Mouse (Mus musculus) intestine, embryonic 16.5 days (tissue): ENCODE measurements around the gene Bard1. TPM values are rescaled to one million over a fixed set of nuclear protein-coding genes. Genes with fewer than 3 reads are reported as not detected.

Experiments
- ATAC-seq: fragments of 200-750 bp; cut with Nextera tagmentation; 2 replicates; pipeline ENCODE4 v1.8.0; 2017; ENCODE audit warnings: moderate TSS enrichment, moderate library complexity
- H3K27ac ChIP-seq: fragments of 300-500 bp; sonication (generic); 2 replicates; pipeline ENCODE4 v1.5.1; 2014; ENCODE audit warnings: mild to moderate bottlenecking, low read length
- H3K27me3 ChIP-seq: fragments of 300-500 bp; sonication (generic); replicated peaks from 2 replicates; pipeline ENCODE4 v1.6.1; 2014; ENCODE audit warnings: low read length, control low read depth, mixed read lengths; ENCODE audit not compliant: control insufficient read depth, insufficient read depth
- H3K36me3 ChIP-seq: fragments of 300-500 bp; sonication (generic); 2 replicates; pipeline ENCODE4 v1.6.1; 2014; ENCODE audit warnings: low read length, control low read depth; ENCODE audit not compliant: control insufficient read depth, insufficient read depth
- H3K4me1 ChIP-seq: fragments of 300-500 bp; sonication (generic); 2 replicates; pipeline ENCODE4 v1.6.1; 2014; ENCODE audit warnings: low read length, control low read depth, mixed read lengths; ENCODE audit not compliant: control insufficient read depth, insufficient read depth
- H3K4me2 ChIP-seq: fragments of 300-500 bp; sonication (generic); 2 replicates; pipeline ENCODE4 v1.6.1; 2014; ENCODE audit warnings: low read depth, low read length, control low read depth
- H3K4me3 ChIP-seq: fragments of 300-500 bp; sonication (generic); 2 replicates; pipeline ENCODE4 v1.5.1; 2014; ENCODE audit warnings: mild to moderate bottlenecking, low read length
- H3K9ac ChIP-seq: fragments of 300-500 bp; sonication (generic); 2 replicates; pipeline ENCODE4 v1.6.1; 2014; ENCODE audit warnings: low read depth, low read length
- H3K9me3 ChIP-seq: fragments of 300-500 bp; sonication (generic); 2 replicates; pipeline ENCODE4 v1.6.1; 2016; ENCODE audit warnings: low read length, control low read depth; ENCODE audit not compliant: control insufficient read depth
- WGBS: fragments of 180-500 bp; shearing (Covaris S2); extraction: QIAGEN DNeasy Blood & Tissue Kit; methylation state at CpG from one replicate; pipeline ENCODE4 v1.1.7; 2014; 5-methylcytosine and 5-hydroxymethylcytosine counted together
- polyA plus RNA-seq: library from polyadenylated mRNA; unstranded; fragments of >200 nt; fragmentation: Nextera tagmentation; extraction: Ambion mirVana; gene quantifications from 2 replicates; pipeline ENCODE4 v1.2.1, GENCODE M21; 2015

Bard1 gene
- polyA plus RNA-seq, 1 experiment from 2014 or later, result 1.5 TPM

GRCm38 (mm10) chr1:71063885-71064492, 39.0 kb downstream of the Bard1 start:
- WGBS, result 92% methylated on average over 16 of the region's 16 CpGs
- ATAC-seq, result no peak
- H3K27ac ChIP-seq, result no peak overlapping the region
- no peaks in the 10 kb centered on the region for H3K4me1 ChIP-seq
- H3K4me3 ChIP-seq, result no peak overlapping the region
- no peaks in the 10 kb centered on the region for H3K27me3 ChIP-seq
- H3K36me3 ChIP-seq, result no peaks in the 10 kb centered on the region
- no peak overlapping the region for H3K4me2 ChIP-seq
- no peak overlapping the region for H3K9ac ChIP-seq
- H3K9me3 ChIP-seq, result no peaks in the 10 kb centered on the region

GRCm38 (mm10) chr1:71056143-71056542, 46.8 kb downstream of the Bard1 start:
- Histone ChIP-seq H3K4me1 (no peaks in the 10 kb centered on the region), H3K4me2 (no peak overlapping the region), H3K27ac (no peak overlapping the region), H3K36me3 (no peaks in the 10 kb centered on the region), H3K27me3 (no peaks in the 10 kb centered on the region), H3K4me3 (no peak overlapping the region), H3K9ac (no peak overlapping the region), H3K9me3 (no peaks in the 10 kb centered on the region)
- 54% methylated on average over 4 of the region's 4 CpGs for WGBS
- peak; percentile 69 for ATAC-seq

GRCm38 (mm10) chr1:71055454-71055853, 47.5 kb downstream of the Bard1 start:
- Histone ChIP-seq H3K4me2 (no peak overlapping the region), H3K4me1 (no peaks in the 10 kb centered on the region), H3K9me3 (no peaks in the 10 kb centered on the region), H3K4me3 (no peak overlapping the region), H3K27me3 (no peaks in the 10 kb centered on the region), H3K9ac (no peak overlapping the region), H3K36me3 (no peaks in the 10 kb centered on the region), H3K27ac (no peak overlapping the region)
- ATAC-seq, result peak; percentile 74
- 70% methylated on average over 1 of the region's 1 CpGs for WGBS

- 91% methylated on average over 2 of the region's 2 CpGs for WGBS
- Histone ChIP-seq H3K4me2 (no peak overlapping the region), H3K36me3 (no peaks in the 10 kb centered on the region), H3K9ac (no peak overlapping the region), H3K27ac (no peak overlapping the region), H3K27me3 (no peaks in the 10 kb centered on the region), H3K4me3 (no peak overlapping the region), H3K9me3 (no peaks in the 10 kb centered on the region), H3K4me1 (no peaks in the 10 kb centered on the region)
- no peak for ATAC-seq
Observed at GRCm38 (mm10) chr1:71052756-71053155, 50.2 kb downstream of the Bard1 start.

- ATAC-seq, result no peak
- H3K27me3 ChIP-seq, result no peaks in the 10 kb centered on the region
- no peaks in the 10 kb centered on the region for H3K36me3 ChIP-seq
- 88% methylated on average over 3 of the region's 3 CpGs for WGBS
- H3K27ac ChIP-seq, result no peak overlapping the region
- H3K4me1 ChIP-seq, result no peaks in the 10 kb centered on the region
- no peak overlapping the region for H3K4me2 ChIP-seq
- H3K9ac ChIP-seq, result no peak overlapping the region
- no peaks in the 10 kb centered on the region for H3K9me3 ChIP-seq
- H3K4me3 ChIP-seq, result no peak overlapping the region
Observed at GRCm38 (mm10) chr1:71052252-71052651, 50.7 kb downstream of the Bard1 start.

- Histone ChIP-seq H3K4me2 (no peak overlapping the region), H3K4me1 (no peaks in the 10 kb centered on the region), H3K9me3 (no peaks in the 10 kb centered on the region), H3K36me3 (no peaks in the 10 kb centered on the region), H3K27ac (no peak overlapping the region), H3K4me3 (no peak overlapping the region), H3K9ac (no peak overlapping the region), H3K27me3 (no peaks in the 10 kb centered on the region)
- 67% methylated on average over 2 of the region's 2 CpGs for WGBS
- no peak for ATAC-seq
Observed at GRCm38 (mm10) chr1:71045141-71045540, 57.8 kb downstream of the Bard1 start.

GRCm38 (mm10) chr1:71043951-71044350, 59.0 kb downstream of the Bard1 start:
- no peak overlapping the region for H3K9ac ChIP-seq
- H3K27me3 ChIP-seq, result no peaks in the 10 kb centered on the region
- H3K4me1 ChIP-seq, result no peaks in the 10 kb centered on the region
- H3K9me3 ChIP-seq, result no peaks in the 10 kb centered on the region
- no peaks in the 10 kb centered on the region for H3K36me3 ChIP-seq
- 81% methylated on average over 3 of the region's 3 CpGs for WGBS
- no peak overlapping the region for H3K27ac ChIP-seq
- no peak overlapping the region for H3K4me3 ChIP-seq
- H3K4me2 ChIP-seq, result no peak overlapping the region
- ATAC-seq, result no peak

GRCm38 (mm10) chr1:71036999-71037398, 65.9 kb downstream of the Bard1 start:
- Histone ChIP-seq H3K9ac (no peak overlapping the region), H3K27me3 (no peaks in the 10 kb centered on the region), H3K4me1 (no peaks in the 10 kb centered on the region), H3K27ac (no peak overlapping the region), H3K36me3 (no peaks in the 10 kb centered on the region), H3K4me3 (no peak overlapping the region), H3K9me3 (no peaks in the 10 kb centered on the region), H3K4me2 (no peak overlapping the region)
- 62% methylated on average over 7 of the region's 7 CpGs for WGBS
- ATAC-seq, result peak; percentile 72; the same call in 1 of the 2 replicates

- Histone ChIP-seq H3K27me3 (no peaks in the 10 kb centered on the region), H3K9me3 (no peaks in the 10 kb centered on the region), H3K4me1 (no peaks in the 10 kb centered on the region), H3K36me3 (no peaks in the 10 kb centered on the region), H3K9ac (no peak overlapping the region), H3K27ac (no peak overlapping the region), H3K4me2 (no peak overlapping the region), H3K4me3 (no peak overlapping the region)
- WGBS, result 54% methylated on average over 1 of the region's 1 CpGs
- ATAC-seq, result no peak
Observed at GRCm38 (mm10) chr1:71035565-71035964, 67.4 kb downstream of the Bard1 start.

- H3K4me1 ChIP-seq, result no peaks in the 10 kb centered on the region
- no peak overlapping the region for H3K9ac ChIP-seq
- 82% methylated on average over 5 of the region's 5 CpGs for WGBS
Observed at GRCm38 (mm10) chr1:71022766-71023165, 80.2 kb downstream of the Bard1 start.

More at GRCm38 (mm10) chr1:71022766-71023165, 80.2 kb downstream of the Bard1 start:
- no peak for ATAC-seq
- Histone ChIP-seq H3K9me3 (no peaks in the 10 kb centered on the region), H3K4me2 (no peak overlapping the region), H3K27ac (no peak overlapping the region), H3K4me3 (no peak overlapping the region), H3K36me3 (0 out of 2 replicates have a peak, but pooled peaks cover 5% of the 10 kb centered on the region), H3K27me3 (no peaks in the 10 kb centered on the region)
